Mouse (Mus musculus) gastrocnemius, adult 2 months (tissue): ENCODE data around the gene Rpl34. TPM values are rescaled to one million over a fixed set of nuclear protein-coding genes. Genes with fewer than 3 reads are reported as not detected.

Experiments
- DNase-seq: peaks from one replicate; pipeline ENCODE4 v3.0.0; 2022
- H3K27ac ChIP-seq: fragments of 200-600 bp; 2 replicates; pipeline ENCODE4 v1.8.1; 2022; ENCODE audit warnings: mild to moderate bottlenecking
- H3K4me3 ChIP-seq: fragments of 200-600 bp; 2 replicates; pipeline ENCODE4 v1.8.1; 2022; ENCODE audit warnings: mild to moderate bottlenecking, moderate library complexity
- CTCF ChIP-seq: fragments of 200-600 bp; IDR thresholded peaks from 2 replicates; pipeline ENCODE4 v1.8.1; 2022; ENCODE audit warnings: antibody characterized with exemption, mild to moderate bottlenecking, moderate library complexity
- intact Hi-C: fragments of 180-260 bp; cut with DNase I; formaldehyde crosslinking; loops from one replicate; pipeline ENCODE4 v1.15.1; 2025
- total RNA-seq, 2 experiments: library from RNA; stranded (reverse); gene quantifications; 2 replicates each; pipeline ENCODE4 v1.2.3; 2021

Rpl34 gene
- total RNA-seq, 2 experiments from 2014 or later = 312 to 382 TPM

DNA sequence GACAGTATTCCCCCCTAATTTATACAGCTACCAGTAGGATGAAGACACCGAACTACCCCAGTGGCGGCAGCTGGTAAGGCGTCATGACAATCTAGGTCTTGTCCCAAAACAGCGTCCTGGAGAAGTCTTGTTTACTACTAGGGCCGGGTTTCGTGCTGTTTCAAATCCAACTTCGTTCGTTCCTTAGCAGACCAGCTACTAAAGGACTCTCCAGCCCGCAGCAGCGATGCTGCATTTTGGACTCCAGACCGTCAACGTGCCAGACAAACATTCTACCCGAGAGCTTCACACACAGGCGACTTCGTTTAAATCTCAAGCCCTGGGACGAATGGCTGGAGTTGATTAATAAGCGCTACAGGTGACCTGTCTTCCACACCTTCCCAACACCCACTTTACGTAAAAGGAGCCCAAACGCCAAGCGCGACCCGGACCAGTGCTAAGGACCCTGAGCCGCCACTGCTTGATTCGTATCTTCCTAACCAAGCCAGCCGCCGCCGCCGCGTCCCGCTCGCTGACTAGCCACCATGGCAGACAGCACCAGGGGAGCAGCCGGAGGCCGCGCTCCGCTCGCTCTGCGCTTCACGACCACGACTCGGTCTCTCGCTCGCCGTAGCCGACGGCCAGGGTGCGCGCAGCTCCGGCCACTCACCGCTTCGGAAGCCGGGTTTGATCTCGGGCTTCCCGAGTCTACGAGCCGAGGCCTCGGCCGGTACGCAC, 568 bp downstream of the Rpl34 start:
- H3K27ac ChIP-seq = peak overlapping the region; percentile 92
- DNase-seq = peak; percentile 33
- intact Hi-C loops = loop anchor here (5.0 kb wide), 1 partner anchor 897 kb away; the partner anchor contains the start of gene Gar1
- peak overlapping the region; percentile 86 for H3K4me3 ChIP-seq
- TF ChIP-seq CTCF = peak; percentile 39

DNA sequence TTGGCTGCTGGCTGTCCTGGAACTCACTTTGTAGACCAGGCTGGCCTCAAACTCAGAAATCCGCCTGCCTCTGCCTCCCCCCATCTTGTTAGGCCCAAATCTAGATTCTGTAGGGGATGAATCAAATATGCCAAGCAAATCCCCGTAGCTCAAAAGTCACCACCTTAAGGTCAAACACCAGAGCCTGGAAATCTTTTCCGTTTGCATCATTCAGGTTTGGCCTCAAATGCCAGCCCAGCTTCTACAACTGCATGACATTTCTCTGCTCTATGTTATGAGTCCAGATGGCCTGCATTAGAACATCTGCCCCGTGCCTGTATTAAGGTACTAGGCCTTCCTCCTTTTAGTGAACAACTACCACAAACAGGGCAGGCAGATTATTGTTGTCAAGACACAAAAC, 2.5 kb downstream of the Rpl34 start:
- no peak for DNase-seq
- intact Hi-C loops = no loop called here
- TF ChIP-seq CTCF = no peak
- no peak overlapping the region for H3K4me3 ChIP-seq
- H3K27ac ChIP-seq = no peak overlapping the region

DNA sequence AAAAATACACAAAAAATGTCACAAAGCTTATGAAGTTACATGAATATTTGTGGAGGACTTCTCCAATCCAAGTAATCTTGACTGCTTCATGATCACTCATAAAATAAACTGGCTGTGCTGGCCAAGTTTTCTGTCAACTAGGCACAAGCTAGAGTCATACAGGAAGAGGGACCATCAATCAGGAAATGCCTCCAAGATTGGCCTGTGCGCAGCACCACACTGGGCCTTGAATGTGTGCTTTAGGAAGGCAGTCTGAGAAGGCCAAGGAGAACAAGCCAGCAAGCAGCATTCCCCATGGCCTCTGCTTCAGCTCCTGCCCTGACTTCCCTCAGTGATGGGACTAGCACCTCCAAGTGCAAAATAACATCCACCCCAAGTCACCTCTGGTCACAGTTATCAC, 3.2 kb downstream of the Rpl34 start:
- intact Hi-C loops = no loop called here
- no peak for TF ChIP-seq CTCF

DNA sequence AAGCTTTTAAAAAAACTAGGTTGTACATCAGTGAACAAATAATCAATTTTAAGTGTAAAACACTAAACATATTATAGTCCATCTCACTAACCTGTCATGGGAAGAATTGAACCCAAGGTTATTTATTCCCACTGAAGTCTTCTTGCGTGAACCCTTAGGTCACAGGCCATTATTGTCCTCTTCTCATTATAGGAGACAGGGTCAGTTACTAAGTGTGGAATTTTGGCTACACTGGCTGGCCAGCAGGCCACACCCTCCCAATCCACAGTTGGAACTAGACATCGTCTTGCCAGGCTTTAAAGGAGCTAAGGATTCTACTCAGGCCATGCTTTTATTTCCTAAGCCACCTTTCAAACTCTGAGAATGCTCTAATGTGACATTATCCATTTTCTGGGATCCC, 4.5 kb downstream of the Rpl34 start:
- no peak for DNase-seq
- intact Hi-C loops = no loop called here
- no peak overlapping the region for H3K27ac ChIP-seq
- TF ChIP-seq CTCF = no peak
- H3K4me3 ChIP-seq = no peak overlapping the region

More for the DNA sequence above, 3.2 kb downstream of the Rpl34 start:
- DNase-seq = no peak
- Histone ChIP-seq H3K4me3 (no peak overlapping the region), H3K27ac (no peak overlapping the region)

DNA sequence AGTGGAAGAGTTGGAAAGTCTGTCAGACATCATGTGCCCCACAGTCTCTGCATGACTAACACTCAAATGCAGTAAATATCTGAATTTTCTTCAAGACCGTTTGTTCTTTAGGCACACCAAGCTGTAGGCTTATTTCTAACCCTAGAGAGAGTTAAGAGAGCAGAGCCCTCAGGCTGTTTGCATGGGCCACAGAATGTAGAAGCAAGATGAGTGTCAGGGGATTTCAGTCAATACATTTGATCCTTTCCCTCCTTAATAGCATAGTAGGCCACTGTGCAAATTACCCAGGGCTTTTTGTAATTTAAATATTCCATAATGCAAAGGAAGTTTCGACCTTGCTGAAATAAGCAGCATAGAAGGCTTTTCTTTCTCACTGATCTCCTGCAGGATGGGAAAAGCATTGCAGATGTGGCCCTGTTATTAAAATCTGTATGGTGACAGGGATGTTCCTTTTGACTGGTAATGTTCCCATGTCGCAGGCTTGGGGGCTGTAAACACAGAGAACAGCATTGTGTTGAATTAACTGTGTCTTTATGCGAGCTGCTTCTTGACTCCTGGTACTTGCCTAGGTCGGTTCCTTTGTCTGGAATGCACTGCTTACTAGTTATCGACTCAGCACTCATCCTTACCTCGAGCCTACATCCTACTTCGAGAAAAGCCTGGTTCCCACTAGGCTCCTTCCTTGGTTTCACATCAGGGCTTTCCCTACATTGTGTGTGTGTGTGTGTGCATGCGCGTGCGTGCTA, 7.3 kb downstream of the Rpl34 start:
- TF ChIP-seq CTCF = no peak
- Histone ChIP-seq H3K4me3 (no peak overlapping the region), H3K27ac (no peak overlapping the region)
- no peak for DNase-seq
- intact Hi-C loops = no loop called here

DNA sequence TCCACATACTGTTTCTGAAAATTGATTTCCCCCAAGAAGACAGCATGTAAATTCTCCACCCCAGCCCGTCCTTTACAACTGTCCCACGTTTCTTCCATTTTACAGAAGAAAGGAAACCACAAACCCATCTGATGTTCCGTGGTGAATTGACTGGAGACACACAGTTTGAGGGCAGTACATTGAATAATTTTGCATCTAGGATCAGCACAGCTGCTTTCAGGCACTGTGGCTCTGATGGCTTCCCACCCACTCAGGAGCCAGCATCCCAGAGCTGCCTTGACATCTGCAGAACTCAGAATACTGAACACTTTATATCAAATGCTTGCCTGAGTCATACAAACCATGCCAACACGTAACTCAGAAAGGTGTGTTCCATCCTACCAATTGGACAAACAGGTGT, 10.0 kb downstream of the Rpl34 start:
- H3K4me3 ChIP-seq = no peak overlapping the region
- intact Hi-C loops = no loop called here
- no peak for DNase-seq
- no peak overlapping the region for H3K27ac ChIP-seq
- TF ChIP-seq CTCF = no peak

DNA sequence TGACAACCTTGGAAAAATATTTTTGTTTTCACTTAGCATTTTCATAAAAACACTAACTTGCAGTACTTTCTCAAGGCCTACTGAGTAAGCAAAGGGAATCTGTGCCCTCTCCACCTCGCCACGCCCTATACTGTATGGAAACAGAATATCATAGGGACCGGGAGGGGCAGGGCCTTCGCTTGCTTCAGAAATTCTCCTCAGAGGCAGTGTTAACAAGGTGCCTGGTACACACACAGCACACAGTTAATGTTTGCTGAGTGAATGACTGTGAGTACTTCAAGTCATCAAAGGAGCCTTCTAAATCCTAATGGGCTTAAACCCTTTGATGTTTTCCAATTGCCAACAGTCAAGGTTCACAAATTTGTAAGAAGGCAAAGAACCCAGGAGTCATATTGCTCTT, 11.3 kb downstream of the Rpl34 start:
- Histone ChIP-seq H3K4me3 (no peak overlapping the region), H3K27ac (no peak overlapping the region)
- DNase-seq = no peak
- TF ChIP-seq CTCF = no peak
- intact Hi-C loops = no loop called here

DNA sequence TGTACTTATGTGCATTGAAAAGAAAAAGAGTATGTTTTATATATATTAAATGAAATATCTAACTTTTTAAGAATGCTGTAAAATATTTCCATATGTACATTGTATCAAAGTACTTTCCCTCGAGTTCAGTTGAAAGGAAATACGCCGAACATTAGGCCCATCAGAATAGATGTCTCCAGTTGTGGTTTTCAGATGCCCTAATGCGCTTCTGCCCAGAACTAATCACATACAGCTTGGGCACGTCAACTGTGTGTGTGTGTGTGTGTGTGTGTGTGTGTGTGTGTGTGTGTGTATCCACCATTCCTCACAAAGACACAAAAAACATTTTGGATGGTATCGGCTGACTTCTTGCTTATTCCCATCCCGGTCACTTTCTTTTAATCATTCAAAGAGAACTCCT, 13.6 kb downstream of the Rpl34 start:
- no peak overlapping the region for H3K27ac ChIP-seq
- no peak for TF ChIP-seq CTCF
- intact Hi-C loops = no loop called here
- no peak overlapping the region for H3K4me3 ChIP-seq
- DNase-seq = no peak

DNA sequence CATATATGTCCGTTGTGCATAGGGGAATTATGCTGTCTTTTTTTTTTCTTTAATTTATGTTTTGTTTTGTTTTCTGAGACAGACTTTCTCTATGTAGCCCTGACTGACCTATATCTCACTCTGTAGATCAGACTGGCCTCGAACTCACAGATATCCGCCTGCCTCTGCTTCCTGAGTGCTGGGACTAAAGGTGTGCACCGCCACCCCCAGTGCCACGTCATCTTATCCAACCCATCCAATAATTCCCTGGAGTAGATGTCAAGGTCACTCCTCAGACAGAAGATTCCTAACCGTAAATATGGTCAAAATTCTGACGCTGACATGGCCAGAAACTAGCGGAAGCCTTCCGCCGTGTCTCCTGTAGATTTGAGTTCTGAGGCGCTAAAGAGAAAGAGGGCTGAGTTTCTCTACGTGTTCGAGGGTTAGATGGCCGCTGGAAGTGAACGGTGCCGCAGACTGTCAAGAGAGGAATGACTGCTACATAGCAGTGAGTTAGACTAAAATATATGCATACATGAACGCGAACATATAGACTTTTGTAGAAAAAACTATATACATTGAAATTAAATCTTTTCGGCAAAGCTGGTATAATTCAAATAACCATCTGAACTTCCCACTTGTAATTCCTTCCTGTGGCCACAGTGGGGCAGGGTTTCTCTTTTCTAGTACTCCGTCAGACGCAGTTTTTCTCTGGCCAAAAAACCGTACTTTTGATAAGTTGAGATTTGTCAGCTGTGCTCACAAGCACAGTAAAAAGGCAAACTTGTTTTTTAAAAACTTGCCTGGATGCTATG, 15.2 kb downstream of the Rpl34 start:
- Histone ChIP-seq H3K4me3 (peak overlapping the region; percentile 73), H3K27ac (peak overlapping the region; percentile 74)
- DNase-seq = peak; percentile 63
- intact Hi-C loops = loop anchor here (2.0 kb wide), 1 partner anchor 522 kb away; no protein-coding TSS in a partner anchor
- peak; percentile 90 for TF ChIP-seq CTCF

DNA sequence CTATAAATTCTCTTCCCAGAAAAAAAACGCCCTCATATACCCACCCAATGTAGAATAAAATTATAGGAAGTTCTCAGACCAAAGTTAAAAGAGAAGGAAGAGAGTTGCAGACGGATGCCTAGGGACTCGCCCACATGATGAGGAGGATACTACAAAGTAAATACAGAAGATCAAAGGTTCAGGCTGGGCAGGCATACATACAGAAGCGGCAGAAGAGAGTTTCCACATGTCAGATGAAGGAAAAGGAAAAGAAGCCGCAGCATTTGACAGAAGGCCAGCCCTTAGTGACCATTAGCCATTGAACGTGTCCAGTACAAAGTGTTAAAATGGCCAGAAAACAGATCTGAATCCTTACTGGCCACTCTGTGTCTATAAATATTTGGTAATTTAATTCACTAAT, 17.3 kb downstream of the Rpl34 start:
- Histone ChIP-seq H3K27ac (no peak overlapping the region), H3K4me3 (no peak overlapping the region)
- intact Hi-C loops = no loop called here
- TF ChIP-seq CTCF = no peak
- DNase-seq = no peak

DNA sequence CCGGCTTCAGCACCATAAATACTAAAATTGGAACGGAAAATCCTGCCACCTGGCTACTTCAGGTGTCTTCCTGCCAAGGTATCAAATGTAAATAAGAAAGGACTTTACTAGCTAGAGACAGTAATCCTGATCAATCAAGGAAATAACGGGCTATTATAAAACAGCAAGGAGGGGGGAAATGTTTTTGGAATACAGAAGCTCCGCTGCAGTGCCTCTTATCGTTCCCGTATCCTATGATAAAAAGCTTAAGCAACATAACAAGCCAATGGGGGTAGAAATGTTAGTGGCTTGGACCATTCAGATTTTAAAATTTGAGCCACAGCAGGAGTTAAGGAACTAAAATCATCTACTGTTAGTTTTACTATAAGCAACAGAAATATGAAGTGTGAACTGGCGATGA, 20.1 kb downstream of the Rpl34 start:
- no peak for TF ChIP-seq CTCF
- H3K4me3 ChIP-seq = peak overlapping the region; percentile 76
- intact Hi-C loops = no loop called here
- H3K27ac ChIP-seq = no peak overlapping the region
- DNase-seq = no peak

DNA sequence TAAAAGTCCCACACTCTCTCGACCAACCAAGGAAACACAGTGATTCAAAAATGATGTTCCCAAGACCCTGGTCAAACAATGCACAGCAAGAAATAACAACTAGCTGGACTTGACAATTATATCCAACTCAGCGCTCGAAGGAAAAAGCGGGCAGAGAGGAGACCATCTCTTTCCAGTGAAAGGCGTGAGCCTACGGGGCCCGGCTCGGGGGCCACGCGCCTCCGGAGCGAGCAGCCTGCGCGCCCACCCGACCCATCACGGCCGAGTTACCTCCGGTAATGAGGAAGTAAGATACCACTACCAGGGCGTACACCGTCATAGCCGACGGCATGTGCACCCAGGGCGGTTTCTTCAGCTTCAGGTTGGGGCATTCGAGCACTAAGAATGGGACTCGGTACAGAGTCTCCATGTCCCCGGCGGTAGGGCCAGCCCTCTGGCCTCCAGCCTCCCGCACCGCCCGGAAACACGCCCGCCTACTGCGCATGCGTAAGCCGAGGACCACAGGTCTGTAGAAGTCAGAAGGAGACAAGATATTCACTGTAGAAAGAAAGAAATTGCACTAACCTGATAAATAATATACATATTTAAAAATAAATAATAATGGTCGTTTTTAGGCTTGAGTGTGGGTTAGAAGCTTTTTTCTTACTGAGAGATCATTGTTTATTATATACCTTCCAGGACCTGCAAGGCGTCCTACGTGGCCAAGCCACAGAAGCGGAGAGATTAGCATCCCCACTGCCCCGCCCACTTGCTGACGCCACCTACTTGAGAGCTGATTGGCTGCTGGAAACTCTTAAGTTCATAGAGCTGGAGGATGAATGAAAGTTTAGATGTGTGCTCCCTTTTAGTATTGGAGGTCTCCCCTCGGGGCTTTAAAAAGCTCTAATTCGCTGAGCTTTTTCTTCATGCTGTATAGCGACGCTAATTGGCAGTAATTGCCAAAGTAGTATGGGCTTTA, 21.0 kb downstream of the Rpl34 start, which contains the start of gene Ostc:
Gene Ostc (minus strand): TSS at position 478 of the 958 bp plus-strand sequence.
- intact Hi-C loops = no loop called here
- DNase-seq = peak; percentile 97
- peak within 1 kb of the TSS; percentile 76 for H3K4me3 ChIP-seq
- H3K27ac ChIP-seq = peak within 1 kb of the TSS; percentile 95
- TF ChIP-seq CTCF = no peak
